Mouse (Mus musculus) lung, adult 2 months (tissue): ENCODE measurements at regions not wholly inside any gene's neighbourhood (a gene's known extent, or its start where the extent isn't known, plus 50 kb on each side); places are given as distances from the start of the nearest gene placed in this dataset.

Experiments used
- CTCF ChIP-seq: fragments of 200-500 bp; IDR thresholded peaks from 2 replicates; pipeline ENCODE4 v1.5.1; 2011; ENCODE audit warnings: mild to moderate bottlenecking, low read length, control low read depth; ENCODE audit not compliant: insufficient read depth
- POLR2A ChIP-seq: fragments of 200-500 bp; IDR thresholded peaks from 2 replicates; pipeline ENCODE4 v1.6.1; 2011; ENCODE audit warnings: low read depth, mild to moderate bottlenecking, control low read depth, low read length, borderline replicate concordance; ENCODE audit errors: extremely low read depth

DNA sequence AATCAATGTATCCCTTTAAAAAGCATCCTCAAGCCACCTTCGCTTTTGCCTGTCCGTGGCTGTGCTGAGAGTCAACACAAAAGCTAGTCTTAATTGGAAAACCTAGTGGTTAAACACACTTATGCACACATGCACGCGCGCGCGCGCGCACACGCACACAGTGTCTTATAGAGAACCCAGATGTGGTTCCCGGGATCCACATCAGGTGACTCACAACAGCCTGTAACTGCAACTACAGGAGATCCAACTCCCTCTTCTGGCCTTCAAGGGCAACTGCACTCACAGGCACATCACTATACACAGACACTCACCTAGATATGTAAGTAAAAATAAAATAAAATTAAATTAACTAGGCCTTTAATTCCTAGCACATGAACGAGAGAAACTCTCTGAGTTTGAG, 118.4 kb upstream of the Fam204a start:
- TF ChIP-seq CTCF: no peak
- TF ChIP-seq POLR2A: no peak
